Mouse (Mus musculus) B cell, adult 2 months (primary cell): ENCODE results near the gene Rpia.
"Not testable (repeated sequence)": the region's sequence is repeated elsewhere in the genome, so short reads cannot be mapped to it uniquely, and the experiment has no call there.

ENCODE experiments used
- DNase-seq, 2 experiments: peaks; one replicate each; pipeline ENCODE4 v3.0.0; 2022

Rpia gene

GRCm38 (mm10) chr6:70791824-70792535, at the start of gene Rpia:
TSS of gene Rpia (minus strand) at chr6:70792232.
- DNase-seq = peak; percentile 97 to 98

GRCm38 (mm10) chr6:70840281-70840680, 48.2 kb upstream of the Rpia start:
- no peak for DNase-seq

- DNase-seq = no peak
These were observed 46.5 kb upstream of the Rpia start for GRCm38 (mm10) chr6:70838532-70838931.

DNA sequence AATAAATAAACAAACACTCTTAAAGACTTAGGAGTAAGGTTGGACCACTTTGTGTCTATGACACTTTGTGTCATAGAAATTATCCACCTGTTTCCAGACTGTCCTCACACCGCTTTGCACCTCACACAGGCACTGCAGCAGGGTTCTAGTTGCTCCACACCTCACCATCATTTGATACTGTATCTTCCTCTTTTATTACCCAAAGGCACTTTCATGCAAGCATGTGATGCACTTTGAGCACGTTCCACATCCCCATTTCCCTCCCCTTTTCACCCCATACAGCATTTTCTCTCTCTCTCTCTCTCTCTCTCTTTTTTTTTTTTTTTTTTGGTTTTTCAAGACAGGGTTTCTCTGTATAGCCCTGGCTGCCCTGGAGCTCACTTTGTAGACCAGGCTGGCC, 45.3 kb upstream of the Rpia start:
- DNase-seq = no peak

- no peak for DNase-seq
These were observed 39.3 kb upstream of the Rpia start for GRCm38 (mm10) chr6:70831179-70831839.

DNA sequence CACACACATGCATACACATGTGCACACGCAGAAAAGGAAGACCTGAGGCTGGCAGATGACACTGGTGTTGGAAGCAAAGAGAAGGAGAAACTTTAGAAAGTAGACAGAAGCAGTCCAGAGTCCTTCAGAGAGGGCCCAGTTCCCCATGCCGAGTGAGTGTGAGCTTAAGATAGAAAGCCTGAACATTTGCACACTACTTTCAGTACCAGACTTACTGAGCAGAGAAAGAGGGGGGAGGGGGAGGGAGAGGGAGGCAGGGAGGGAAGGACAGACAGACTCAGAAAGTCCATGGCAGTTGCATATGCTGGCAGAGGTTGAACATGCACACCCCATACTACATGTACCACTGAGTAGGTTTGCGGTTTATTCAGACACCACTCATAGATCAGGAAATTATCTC, 38.5 kb upstream of the Rpia start:
- no peak for DNase-seq

- DNase-seq = no peak
These were observed 37.4 kb upstream of the Rpia start for GRCm38 (mm10) chr6:70829451-70829850.

- DNase-seq = peak in 1 of 2 experiments; percentile 72
These were observed 32.9 kb upstream of the Rpia start for GRCm38 (mm10) chr6:70824987-70825337.

GRCm38 (mm10) chr6:70824085-70824986, 32.3 kb upstream of the Rpia start:
- DNase-seq = peak; percentile 75 to 77

DNA sequence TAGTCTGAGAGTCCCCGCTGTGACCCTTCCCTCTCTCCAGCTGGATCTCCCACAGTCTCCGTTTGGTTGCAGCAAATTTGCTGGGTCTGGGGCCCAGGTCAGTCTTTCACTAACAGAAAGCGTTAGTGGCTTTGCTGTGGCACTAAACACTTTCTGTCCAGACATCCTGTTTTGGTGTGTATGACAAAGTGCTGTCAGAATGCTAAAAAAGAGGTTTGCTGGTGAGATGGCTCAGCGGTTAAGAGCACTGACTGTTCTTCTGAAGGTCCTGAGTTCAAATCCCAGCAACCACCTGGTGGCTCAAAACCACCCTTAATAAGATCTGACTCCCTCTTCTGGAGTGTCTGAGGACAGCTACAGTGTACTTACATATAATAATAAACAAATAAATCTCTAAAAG, 31.2 kb upstream of the Rpia start:
- not testable (repeated sequence) for DNase-seq

DNA sequence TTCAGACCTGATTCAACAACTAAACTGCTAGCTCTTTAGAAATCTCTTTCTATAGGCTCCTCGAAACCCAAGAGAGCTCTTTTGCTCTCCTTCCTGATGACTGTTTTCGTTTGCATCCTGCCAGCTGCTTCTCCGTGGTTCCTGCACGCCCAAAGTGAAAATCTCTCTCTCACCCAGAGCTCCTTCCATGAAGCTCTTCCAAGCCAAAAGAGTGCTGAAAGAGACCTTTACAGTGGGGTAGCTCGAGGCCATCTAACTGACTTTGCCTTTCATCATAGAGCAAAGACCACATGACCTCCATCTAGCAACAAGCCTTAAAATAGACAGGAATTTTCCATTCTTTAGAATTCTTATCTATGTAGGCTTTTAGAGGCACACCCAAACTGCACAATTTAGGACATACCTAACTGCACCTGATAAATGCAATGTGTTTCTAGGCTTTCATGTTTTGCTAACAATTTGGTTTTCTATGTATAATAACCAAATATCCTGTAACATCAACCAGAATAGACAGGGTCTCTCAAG, 30.4 kb upstream of the Rpia start:
- no peak for DNase-seq

DNA sequence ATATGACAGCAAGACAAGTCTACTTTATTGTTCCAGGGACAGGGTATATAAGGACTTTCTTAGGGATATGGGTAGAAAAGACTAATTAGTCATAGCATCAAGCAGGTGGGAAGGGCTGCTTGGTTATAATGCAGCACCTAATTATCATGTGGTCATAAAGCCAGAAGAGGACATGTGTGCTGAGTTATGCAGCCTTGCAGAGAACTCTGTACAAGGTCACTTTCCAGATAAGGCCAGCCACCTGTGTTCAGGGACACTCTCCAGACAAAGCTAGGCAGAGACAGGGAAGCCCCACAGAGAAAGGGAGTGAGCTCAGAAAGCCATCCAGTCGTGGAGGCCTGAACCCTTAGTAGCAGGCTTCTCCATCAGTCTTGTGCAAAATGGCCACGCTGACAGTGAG, 29.5 kb upstream of the Rpia start:
- DNase-seq = no peak

- no peak for DNase-seq
These were observed 23.4 kb upstream of the Rpia start for GRCm38 (mm10) chr6:70815471-70815870.

DNA sequence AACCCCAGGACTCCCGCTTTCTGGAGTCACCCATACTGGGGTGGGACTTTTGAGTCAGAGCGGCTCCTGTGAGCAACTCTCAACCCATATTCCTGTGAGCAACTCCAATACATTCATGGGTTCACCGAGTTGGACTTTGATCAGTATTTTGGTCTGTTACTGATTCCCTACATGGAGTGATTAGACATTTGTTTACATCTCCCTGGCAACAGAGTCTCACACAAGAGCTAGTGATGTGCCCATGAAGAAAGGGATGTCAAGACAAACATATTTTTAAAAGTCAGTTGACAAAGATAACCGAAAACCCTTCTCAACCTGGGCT, 22.6 kb upstream of the Rpia start:
- no peak for DNase-seq

DNA sequence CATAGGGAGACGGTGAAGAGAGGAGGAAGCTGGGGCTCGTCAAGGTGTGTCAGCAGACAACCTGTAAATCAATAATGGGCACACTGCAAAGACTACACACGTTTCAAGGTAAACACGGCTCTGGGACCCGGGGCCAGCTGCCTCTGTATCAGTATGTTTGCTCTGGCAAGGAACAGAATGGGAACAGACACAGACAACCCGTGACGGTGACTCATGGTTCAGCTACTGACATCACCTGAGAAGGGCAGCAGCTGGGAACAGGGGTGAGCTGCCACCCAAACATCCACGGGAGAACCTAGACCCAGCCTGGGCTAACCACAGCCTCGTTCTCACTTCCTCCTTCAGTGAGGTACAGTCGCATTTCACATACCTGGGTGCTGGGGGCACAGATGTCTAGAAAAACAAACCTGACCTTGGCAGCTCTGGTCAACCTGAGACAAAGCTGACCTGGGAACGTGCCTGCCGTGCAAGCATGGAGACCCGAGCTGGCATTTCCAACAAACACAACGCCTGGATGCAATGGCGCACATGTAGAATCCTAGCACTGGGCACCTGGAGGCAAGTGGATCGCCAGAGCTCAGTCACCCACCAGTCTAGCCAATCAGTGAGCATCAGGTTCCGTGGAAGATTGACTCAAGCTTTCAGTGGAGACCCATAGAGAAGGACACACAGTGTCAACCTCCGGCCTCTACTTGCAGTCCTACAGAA, 22.0 kb upstream of the Rpia start:
- DNase-seq = peak; percentile 92 to 96

DNA sequence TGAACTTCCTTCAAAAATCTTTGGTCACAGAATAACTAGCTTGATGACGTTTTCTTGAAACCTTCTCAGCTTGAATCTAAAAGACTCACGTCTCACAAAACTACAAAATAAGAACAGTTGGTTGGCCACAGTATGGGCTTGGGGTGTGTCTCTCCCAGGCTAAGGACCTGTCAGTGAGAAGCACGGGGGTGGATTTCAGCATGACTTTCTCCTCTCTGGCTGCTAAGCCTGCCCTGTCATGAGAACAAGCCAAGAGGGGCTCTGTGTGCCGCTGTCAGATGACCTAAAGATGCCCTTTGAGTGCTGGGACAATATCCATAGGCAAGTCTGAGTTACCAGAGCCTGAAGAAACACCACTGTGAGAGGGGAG, 20.5 kb upstream of the Rpia start:
- DNase-seq = peak in 1 of 2 experiments; percentile 24

DNA sequence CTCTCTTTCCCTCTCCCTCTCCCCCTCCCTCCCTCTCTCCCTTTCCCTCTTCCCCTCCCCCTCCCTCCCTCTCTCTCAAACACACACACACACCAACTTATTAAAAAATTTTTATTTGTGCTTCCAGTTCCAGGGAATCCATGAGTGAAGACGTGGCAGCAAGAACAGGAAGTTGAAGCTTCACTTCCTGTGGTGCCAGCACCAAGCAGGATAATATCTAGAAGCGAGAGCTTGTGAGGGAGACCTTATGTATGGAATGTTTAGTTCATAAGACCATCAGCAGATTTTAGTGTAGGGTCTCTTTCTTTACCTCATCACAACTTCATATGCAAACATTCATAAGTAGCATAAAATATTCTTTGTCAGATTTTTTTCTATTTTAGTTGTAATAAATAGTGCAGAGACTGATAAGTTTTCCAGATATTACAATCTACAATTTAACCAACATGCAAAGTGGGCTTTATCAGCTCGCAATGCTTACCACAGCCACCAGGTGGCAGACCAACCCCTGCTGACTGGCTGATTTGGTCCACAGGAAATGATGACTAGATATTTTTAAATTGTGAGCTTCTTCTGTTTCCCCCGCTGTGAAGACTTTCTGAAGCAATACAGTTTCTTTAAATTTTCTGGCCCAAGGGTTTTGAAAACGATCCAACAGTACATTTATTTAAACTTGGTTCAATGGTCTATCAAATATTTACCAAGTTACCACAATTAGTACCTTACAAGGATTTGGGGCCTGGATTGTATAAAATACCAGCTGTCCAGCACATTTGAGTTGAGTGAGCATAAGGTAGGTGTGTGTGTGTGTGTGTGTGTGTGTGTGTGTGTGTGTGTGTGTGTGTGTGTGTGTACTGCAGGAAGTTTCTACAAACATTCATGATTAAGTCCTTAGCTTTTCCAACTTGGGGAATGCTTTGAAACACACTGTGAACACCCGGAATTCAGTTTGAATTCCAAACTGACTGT, 19.8 kb upstream of the Rpia start:
- peak; percentile 92 to 95 for DNase-seq

GRCm38 (mm10) chr6:70810524-70810923, 18.5 kb upstream of the Rpia start:
- DNase-seq = no peak

- DNase-seq = no peak
These were observed 14.5 kb upstream of the Rpia start for GRCm38 (mm10) chr6:70806514-70806912.

DNA sequence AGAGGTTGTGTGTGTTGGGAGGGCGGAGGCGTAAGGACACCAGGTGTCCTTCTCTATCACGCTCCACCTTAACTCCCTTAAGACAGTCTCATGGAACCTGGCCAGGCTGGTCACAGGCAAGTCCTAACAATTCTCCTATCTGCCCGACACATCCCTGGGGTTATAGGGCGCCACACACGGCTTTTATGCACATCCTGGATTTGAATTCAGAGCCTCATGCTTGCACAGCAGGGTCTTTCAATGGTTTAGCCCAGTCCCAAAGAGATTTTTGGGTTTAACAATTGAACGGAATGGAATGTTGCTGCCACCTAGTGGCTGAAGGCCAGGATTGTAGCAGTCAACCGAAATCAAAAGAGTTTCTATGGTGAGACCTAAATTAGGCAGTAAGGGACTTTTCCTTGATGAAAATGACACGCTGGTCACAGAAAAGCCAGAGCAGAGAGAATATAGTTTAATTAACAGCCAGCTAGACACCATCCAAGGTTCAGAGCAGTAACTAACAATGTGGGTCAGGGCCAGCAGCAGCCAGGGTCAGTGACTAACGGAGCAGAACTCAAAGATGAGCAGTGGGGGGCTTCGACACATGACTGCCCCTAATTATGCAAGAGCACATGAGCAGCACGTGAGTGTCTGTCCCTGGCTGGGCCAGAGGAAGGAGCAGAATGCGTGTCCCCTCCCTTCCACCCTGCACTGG, 13.9 kb upstream of the Rpia start:
- peak; percentile 82 to 84 for DNase-seq

- DNase-seq = peak; percentile 76
These were observed 13.2 kb upstream of the Rpia start for GRCm38 (mm10) chr6:70805267-70805666.
